ENCODE assay signal across 8 mouse cellular contexts in genomic region chr2:3283602-3284472, GRCm38 (mm10). TPM values are rescaled to one million over a fixed set of nuclear protein-coding genes. Genes with fewer than 3 reads are reported as not detected.
DNase-seq lines count a peak whose midpoint lies in the region; ATAC-seq lines count a peak whose summit lies in the region.

Gene Nmt2 (plus strand): TSS chr2:3284212.

- peak; percentile 96 for ATAC-seq in forebrain, embryonic 14.5 days
- ATAC-seq in neural tube, embryonic 15.5 days (ENCODE audit: low FRiP score): peak; percentile 97

- intact Hi-C loops in heart, postnatal 14 days (cut with DNase I): loop anchor here (2.0 to 5.0 kb wide), 2 partner anchors 49 to 167 kb away; partner anchors contain the start of gene Rpp38

- H3K27me3 ChIP-seq in forebrain, embryonic 14.5 days (replicated peaks; ENCODE audit: control insufficient read depth, insufficient read depth, low read length): no peaks in the 10 kb centered on the region
- no peaks in the 10 kb centered on the region for H3K27me3 ChIP-seq in neural tube, embryonic 15.5 days (replicated peaks)

- peak; percentile 99 for DNase-seq in ES-CJ7 (ENCODE audit: low read depth, low spot score)
- peak; percentile 100 for DNase-seq in cerebellum, adult 11 months
- peak; percentile 100 for DNase-seq in forebrain, embryonic 14.5 days (ENCODE audit: low spot score)
- peak; percentile 99 for DNase-seq in heart, postnatal 14 days
- peak; percentile 100 for DNase-seq in layer of hippocampus, adult 11-12 months (ENCODE audit: low spot score)
- peak; percentile 100 for DNase-seq in lung, adult 18-20 months
- peak; percentile 100 for DNase-seq in testis, postnatal 14 days (ENCODE audit: low spot score)

- H3K9ac ChIP-seq in forebrain, embryonic 14.5 days (ENCODE audit: low read length): peak within 1 kb of the TSS; percentile 84
- peak within 1 kb of the TSS; percentile 69 for H3K9ac ChIP-seq in neural tube, embryonic 15.5 days (replicated peaks)

- H3K4me3 ChIP-seq in forebrain, embryonic 14.5 days (ENCODE audit: low read depth, low read length): peak within 1 kb of the TSS; percentile 83
- H3K4me3 ChIP-seq in neural tube, embryonic 15.5 days (replicated peaks): peak within 1 kb of the TSS; percentile 93

- H3K4me2 ChIP-seq in forebrain, embryonic 14.5 days (ENCODE audit: low read length): peak within 1 kb of the TSS; percentile 58
- H3K4me2 ChIP-seq in neural tube, embryonic 15.5 days: peak within 1 kb of the TSS; percentile 71

- H3K36me3 ChIP-seq in forebrain, embryonic 14.5 days (ENCODE audit: control insufficient read depth, insufficient read depth, low read length): no peaks in the 10 kb centered on the region
- H3K36me3 ChIP-seq in neural tube, embryonic 15.5 days: no peaks in the 10 kb centered on the region

- peak within 1 kb of the TSS; percentile 91 for H3K27ac ChIP-seq in forebrain, embryonic 14.5 days (ENCODE audit: low read depth, low read length)
- H3K27ac ChIP-seq in neural tube, embryonic 15.5 days (replicated peaks): peak within 1 kb of the TSS; percentile 93

- H3K4me1 ChIP-seq in forebrain, embryonic 14.5 days (ENCODE audit: control insufficient read depth, insufficient read depth, low read length): peaks cover 6% of the 10 kb centered on the region; the same call in 1 of the 2 replicates
- H3K4me1 ChIP-seq in neural tube, embryonic 15.5 days: peaks cover 23% of the 10 kb centered on the region

- WGBS in forebrain, embryonic 14.5 days: under 1% methylated on average over 82 of the region's 88 CpGs
- under 1% methylated on average over 69 of the region's 88 CpGs for WGBS in neural tube, embryonic 15.5 days

- H3K9me3 ChIP-seq in forebrain, embryonic 14.5 days (replicated peaks; ENCODE audit: control insufficient read depth, low read length): no peaks in the 10 kb centered on the region
- no peaks in the 10 kb centered on the region for H3K9me3 ChIP-seq in neural tube, embryonic 15.5 days (replicated peaks)

RNA-seq across cellular contexts. Expression of gene Nmt2, which starts in this region (rescaled TPM):
- 77.0 and 97.4 TPM in 2 replicates for polyA plus RNA-seq in forebrain, embryonic 14.5 days (2014; fragmentation: Nextera tagmentation; extraction: Ambion mirVana)
- 10 to 100 TPM; 11.2 to 12.5 TPM for total RNA-seq in heart, postnatal 14 days (2021)
- polyA plus RNA-seq in neural tube, embryonic 15.5 days (2015; fragmentation: Nextera tagmentation; extraction: Ambion mirVana): 88.6 and 106 TPM in 2 replicates

Comparison
In these comparisons a context has a peak if more than half of its experiments do, and no peak if none do; other contexts are left out.
1. Peak in every context shown above with its lines: DNase-seq, ATAC-seq, H3K4me3 ChIP-seq and H3K27ac ChIP-seq.